Mouse (Mus musculus): ENCODE measurements at regions not wholly inside any gene's neighbourhood (a gene's known extent, or its start where the extent isn't known, plus 50 kb on each side); places are given as distances from the start of the nearest gene placed in this dataset.

GRCm38 (mm10) chr10:120587854-120588633, 111.8 kb upstream of the Hmga2 start:
- ChIA-PET POLR2A (interaction anchor here in 2 of 4 experiments (1.2 to 1.5 kb wide), 2 partner anchors 12 to 35 kb away, joined by 3 to 4 read pairs; no protein-coding TSS in a partner anchor), CTCF (interaction anchor here (0.6 to 1.5 kb wide), 5 partner anchors 11 to 662 kb away, joined by 3 to 7 read pairs (median 3); no protein-coding TSS in a partner anchor)

GRCm38 (mm10) chr10:120587179-120587578, 110.9 kb upstream of the Hmga2 start:
- CTCF ChIA-PET: interaction anchor here (0.6 to 1.5 kb wide), 14 partner anchors 10 to 661 kb away, joined by 3 to 7 read pairs (median 3); no protein-coding TSS in a partner anchor
- POLR2A ChIA-PET: interaction anchor here in 2 of 4 experiments (0.7 to 1.5 kb wide), 3 partner anchors 11 to 237 kb away, joined by 3 to 4 read pairs (median 3); no protein-coding TSS in a partner anchor

GRCm38 (mm10) chr10:120582497-120582896, 106.2 kb upstream of the Hmga2 start:
- ChIA-PET POLR2A (no interaction called here), CTCF (no interaction called here)

GRCm38 (mm10) chr10:120581547-120581946, 105.3 kb upstream of the Hmga2 start:
- ChIA-PET CTCF (no interaction called here), POLR2A (interaction anchor here in 1 of 4 experiments (1.3 kb wide), 1 partner anchor 204 kb away, joined by 3 read pairs; no protein-coding TSS in a partner anchor)

- POLR2A ChIA-PET: interaction anchor here in 1 of 4 experiments (0.8 to 1.5 kb wide), 2 partner anchors 10 to 11 kb away, joined by 3 read pairs; no protein-coding TSS in a partner anchor
- CTCF ChIA-PET: interaction anchor here in 2 of 4 experiments (1.0 to 2.8 kb wide), 2 partner anchors 10 kb away, joined by 3 to 7 read pairs; no protein-coding TSS in a partner anchor
These were observed 100.6 kb upstream of the Hmga2 start for GRCm38 (mm10) chr10:120576886-120577285.

GRCm38 (mm10) chr10:120576148-120576547, 99.9 kb upstream of the Hmga2 start:
- POLR2A ChIA-PET: interaction anchor here in 2 of 4 experiments (0.5 to 1.5 kb wide), 3 partner anchors 10 to 115 kb away, joined by 3 to 5 read pairs (median 3); no protein-coding TSS in a partner anchor
- CTCF ChIA-PET: interaction anchor here in 2 of 4 experiments (1.0 to 2.8 kb wide), 2 partner anchors 11 kb away, joined by 3 to 7 read pairs; no protein-coding TSS in a partner anchor

- CTCF ChIA-PET: interaction anchor here in 1 of 4 experiments (0.6 to 0.7 kb wide), 3 partner anchors 122 to 179 kb away, joined by 3 to 5 read pairs (median 4); no protein-coding TSS in a partner anchor
- POLR2A ChIA-PET: interaction anchor here in 1 of 4 experiments (0.7 kb wide), 1 partner anchor 299 kb away, joined by 3 read pairs; no protein-coding TSS in a partner anchor
These were observed 95.1 kb upstream of the Hmga2 start for GRCm38 (mm10) chr10:120571340-120571739.

- POLR2A ChIA-PET: interaction anchor here in 1 of 4 experiments (0.6 to 1.4 kb wide), 3 partner anchors 10 to 47 kb away, joined by 3 to 5 read pairs (median 4); no protein-coding TSS in a partner anchor
- CTCF ChIA-PET: interaction anchor here in 1 of 4 experiments (0.8 kb wide), 1 partner anchor 43 kb away, joined by 4 read pairs; no protein-coding TSS in a partner anchor
These were observed 89.7 kb upstream of the Hmga2 start for GRCm38 (mm10) chr10:120565992-120566391.

GRCm38 (mm10) chr10:120564859-120565258, 88.6 kb upstream of the Hmga2 start:
- ChIA-PET CTCF (interaction anchor here in 3 of 4 experiments (0.6 to 0.7 kb wide), 3 partner anchors 180 to 340 kb away, joined by 3 to 6 read pairs (median 3); no protein-coding TSS in a partner anchor), POLR2A (interaction anchor here in 2 of 4 experiments (1.0 to 1.4 kb wide), 3 partner anchors 11 to 42 kb away, joined by 3 to 4 read pairs (median 3); no protein-coding TSS in a partner anchor)

- ChIA-PET POLR2A (interaction anchor here in 2 of 4 experiments (1.0 to 1.3 kb wide), 4 partner anchors 11 to 294 kb away, joined by 3 read pairs; no protein-coding TSS in a partner anchor), CTCF (interaction anchor here in 1 of 4 experiments (0.5 kb wide), 1 partner anchor 1337 kb away, joined by 3 read pairs; no protein-coding TSS in a partner anchor)
These were observed 87.7 kb upstream of the Hmga2 start for GRCm38 (mm10) chr10:120563926-120564325.

- CTCF ChIA-PET: no interaction called here
- POLR2A ChIA-PET: interaction anchor here in 2 of 4 experiments (0.6 to 1.5 kb wide), 4 partner anchors 8 to 119 kb away, joined by 3 to 5 read pairs (median 3); no protein-coding TSS in a partner anchor
These were observed 85.6 kb upstream of the Hmga2 start for GRCm38 (mm10) chr10:120561821-120562220.

GRCm38 (mm10) chr10:120557850-120558447, 81.7 kb upstream of the Hmga2 start:
- ChIA-PET POLR2A (interaction anchor here (0.5 to 2.6 kb wide), 6 partner anchors 35 to 819 kb away, joined by 3 to 9 read pairs (median 4); no protein-coding TSS in a partner anchor), CTCF (interaction anchor here in 1 of 4 experiments (1.2 kb wide), 1 partner anchor 298 kb away, joined by 3 read pairs; no protein-coding TSS in a partner anchor)

- CTCF ChIA-PET: no interaction called here
- POLR2A ChIA-PET: interaction anchor here in 1 of 4 experiments (0.5 kb wide), 1 partner anchor 79 kb away, joined by 3 read pairs; no protein-coding TSS in a partner anchor
These were observed 79.8 kb upstream of the Hmga2 start for GRCm38 (mm10) chr10:120556116-120556515.

- CTCF ChIA-PET: interaction anchor here in 1 of 4 experiments (1.3 kb wide), 1 partner anchor 323 kb away, joined by 3 read pairs; no protein-coding TSS in a partner anchor
- POLR2A ChIA-PET: interaction anchor here in 3 of 4 experiments (0.5 to 2.9 kb wide), 24 partner anchors 9 to 234 kb away, joined by 3 to 21 read pairs (median 4); partner anchors contain the start of gene Hmga2 (in 1 of the 3)
These were observed 76.8 kb upstream of the Hmga2 start for GRCm38 (mm10) chr10:120553097-120553453.

- ChIA-PET POLR2A (interaction anchor here in 2 of 4 experiments (0.8 to 2.9 kb wide), 21 partner anchors 9 to 154 kb away, joined by 3 to 21 read pairs (median 4); no protein-coding TSS in a partner anchor), CTCF (interaction anchor here in 1 of 4 experiments (1.3 kb wide), 1 partner anchor 324 kb away, joined by 3 read pairs; no protein-coding TSS in a partner anchor)
These were observed 76.2 kb upstream of the Hmga2 start for GRCm38 (mm10) chr10:120552341-120553096.

- ChIA-PET CTCF (interaction anchor here in 1 of 4 experiments (0.6 kb wide), 1 partner anchor 321 kb away, joined by 3 read pairs; no protein-coding TSS in a partner anchor), POLR2A (interaction anchor here in 3 of 4 experiments (0.6 to 1.9 kb wide), 7 partner anchors 11 to 1655 kb away, joined by 3 to 7 read pairs (median 3); no protein-coding TSS in a partner anchor)
These were observed 75.6 kb upstream of the Hmga2 start for GRCm38 (mm10) chr10:120551851-120552281.

GRCm38 (mm10) chr10:120547164-120547563, 70.9 kb upstream of the Hmga2 start:
- POLR2A ChIA-PET: interaction anchor here in 2 of 4 experiments (0.6 to 1.0 kb wide), 2 partner anchors 25 to 51 kb away, joined by 3 to 5 read pairs; no protein-coding TSS in a partner anchor
- CTCF ChIA-PET: no interaction called here
